Mouse (Mus musculus): Measurements from ENCODE around the gene Txndc9. TPM values are rescaled to one million over a fixed set of nuclear protein-coding genes. Genes with fewer than 3 reads are reported as not detected.

Gene Txndc9
- polyA plus RNA-seq, 1 experiment, result 97.5 TPM

GRCm38 (mm10) chr1:38014551-38015203, 17.0 kb upstream of the Txndc9 start:
- Histone ChIP-seq H3K27me3 (ENCODE audit: control insufficient read depth, insufficient read depth, low read length, poor library complexity, severe bottlenecking) (no peaks in the 10 kb centered on the region), H3K4me3 (ENCODE audit: low read depth, low read length) (no peak overlapping the region), H3K27ac (ENCODE audit: insufficient read depth, low read length) (no peak overlapping the region), H3K36me3 (ENCODE audit: control insufficient read depth, insufficient read depth, low read length, poor library complexity, severe bottlenecking) (peaks cover 18% of the 10 kb centered on the region), H3K9ac (ENCODE audit: low read depth, poor library complexity, severe bottlenecking) (no peak overlapping the region), H3K9me3 (replicated peaks; ENCODE audit: control insufficient read depth, insufficient read depth, low read length, poor library complexity, severe bottlenecking) (no peaks in the 10 kb centered on the region), H3K4me1 (ENCODE audit: control insufficient read depth, insufficient read depth, low read length) (no peaks in the 10 kb centered on the region)
- TF ChIP-seq POLR2A (IDR thresholded peaks at IDR 0.05; ENCODE audit: insufficient read depth, low read length) (no peak), CTCF (IDR thresholded peaks at IDR 0.05; ENCODE audit: low read depth, low read length) (no peak), EP300 (IDR thresholded peaks at IDR 0.05; ENCODE audit: insufficient read depth, low read depth, low read length) (no peak)

GRCm38 (mm10) chr1:38012509-38012908, 14.8 kb upstream of the Txndc9 start:
- Histone ChIP-seq H3K4me1 (ENCODE audit: control insufficient read depth, insufficient read depth, low read length) (no peaks in the 10 kb centered on the region), H3K36me3 (ENCODE audit: control insufficient read depth, insufficient read depth, low read length, poor library complexity, severe bottlenecking) (no peaks in the 10 kb centered on the region; the same call in 1 of the 2 replicates), H3K27me3 (ENCODE audit: control insufficient read depth, insufficient read depth, low read length, poor library complexity, severe bottlenecking) (no peaks in the 10 kb centered on the region), H3K9ac (ENCODE audit: low read depth, poor library complexity, severe bottlenecking) (no peak overlapping the region), H3K27ac (ENCODE audit: insufficient read depth, low read length) (no peak overlapping the region), H3K9me3 (replicated peaks; ENCODE audit: control insufficient read depth, insufficient read depth, low read length, poor library complexity, severe bottlenecking) (no peaks in the 10 kb centered on the region), H3K4me3 (ENCODE audit: low read depth, low read length) (no peak overlapping the region)
- no peak for TF ChIP-seq POLR2A (IDR thresholded peaks at IDR 0.05; ENCODE audit: insufficient read depth, low read length)
- no peak for TF ChIP-seq CTCF (IDR thresholded peaks at IDR 0.05; ENCODE audit: low read depth, low read length)
- TF ChIP-seq EP300 (IDR thresholded peaks at IDR 0.05; ENCODE audit: insufficient read depth, low read depth, low read length), result no peak

GRCm38 (mm10) chr1:38012104-38012503, 14.4 kb upstream of the Txndc9 start:
- H3K27me3 ChIP-seq (ENCODE audit: control insufficient read depth, insufficient read depth, low read length, poor library complexity, severe bottlenecking), result no peaks in the 10 kb centered on the region

GRCm38 (mm10) chr1:38011647-38012046, 14.0 kb upstream of the Txndc9 start:
- H3K27me3 ChIP-seq (ENCODE audit: control insufficient read depth, insufficient read depth, low read length, poor library complexity, severe bottlenecking), result no peaks in the 10 kb centered on the region
- H3K9me3 ChIP-seq (replicated peaks; ENCODE audit: control insufficient read depth, insufficient read depth, low read length, poor library complexity, severe bottlenecking), result no peaks in the 10 kb centered on the region
- TF ChIP-seq CTCF (IDR thresholded peaks at IDR 0.05; ENCODE audit: low read depth, low read length) (no peak), POLR2A (IDR thresholded peaks at IDR 0.05; ENCODE audit: insufficient read depth, low read length) (no peak), EP300 (IDR thresholded peaks at IDR 0.05; ENCODE audit: insufficient read depth, low read depth, low read length) (no peak)

More at GRCm38 (mm10) chr1:38012104-38012503, 14.4 kb upstream of the Txndc9 start:
- H3K4me3 ChIP-seq (ENCODE audit: low read depth, low read length), result no peak overlapping the region
- H3K9ac ChIP-seq (ENCODE audit: low read depth, poor library complexity, severe bottlenecking), result no peak overlapping the region
- TF ChIP-seq CTCF (IDR thresholded peaks at IDR 0.05; ENCODE audit: low read depth, low read length) (no peak), POLR2A (IDR thresholded peaks at IDR 0.05; ENCODE audit: insufficient read depth, low read length) (no peak), EP300 (IDR thresholded peaks at IDR 0.05; ENCODE audit: insufficient read depth, low read depth, low read length) (no peak)
- no peaks in the 10 kb centered on the region for H3K4me1 ChIP-seq (ENCODE audit: control insufficient read depth, insufficient read depth, low read length)
- H3K36me3 ChIP-seq (ENCODE audit: control insufficient read depth, insufficient read depth, low read length, poor library complexity, severe bottlenecking), result no peaks in the 10 kb centered on the region
- H3K9me3 ChIP-seq (replicated peaks; ENCODE audit: control insufficient read depth, insufficient read depth, low read length, poor library complexity, severe bottlenecking), result no peaks in the 10 kb centered on the region
- no peak overlapping the region for H3K27ac ChIP-seq (ENCODE audit: insufficient read depth, low read length)

GRCm38 (mm10) chr1:38006741-38007140, 9.0 kb upstream of the Txndc9 start:
- TF ChIP-seq EP300 (IDR thresholded peaks at IDR 0.05; ENCODE audit: insufficient read depth, low read depth, low read length) (no peak), CTCF (IDR thresholded peaks at IDR 0.05; ENCODE audit: low read depth, low read length) (no peak), POLR2A (IDR thresholded peaks at IDR 0.05; ENCODE audit: insufficient read depth, low read length) (no peak)
- no peaks in the 10 kb centered on the region for H3K27me3 ChIP-seq (ENCODE audit: control insufficient read depth, insufficient read depth, low read length, poor library complexity, severe bottlenecking)
- no peak overlapping the region for H3K27ac ChIP-seq (ENCODE audit: insufficient read depth, low read length)
- no peaks in the 10 kb centered on the region for H3K4me1 ChIP-seq (ENCODE audit: control insufficient read depth, insufficient read depth, low read length)
- H3K9ac ChIP-seq (ENCODE audit: low read depth, poor library complexity, severe bottlenecking), result no peak overlapping the region
- H3K9me3 ChIP-seq (replicated peaks; ENCODE audit: control insufficient read depth, insufficient read depth, low read length, poor library complexity, severe bottlenecking), result no peaks in the 10 kb centered on the region
- H3K4me3 ChIP-seq (ENCODE audit: low read depth, low read length), result no peak overlapping the region
- H3K36me3 ChIP-seq (ENCODE audit: control insufficient read depth, insufficient read depth, low read length, poor library complexity, severe bottlenecking), result no peaks in the 10 kb centered on the region

More at GRCm38 (mm10) chr1:38011647-38012046, 14.0 kb upstream of the Txndc9 start:
- Histone ChIP-seq H3K4me1 (ENCODE audit: control insufficient read depth, insufficient read depth, low read length) (no peaks in the 10 kb centered on the region), H3K27ac (ENCODE audit: insufficient read depth, low read length) (no peak overlapping the region), H3K36me3 (ENCODE audit: control insufficient read depth, insufficient read depth, low read length, poor library complexity, severe bottlenecking) (no peaks in the 10 kb centered on the region), H3K9ac (ENCODE audit: low read depth, poor library complexity, severe bottlenecking) (no peak overlapping the region), H3K4me3 (ENCODE audit: low read depth, low read length) (no peak overlapping the region)

- H3K27me3 ChIP-seq (ENCODE audit: control insufficient read depth, insufficient read depth, low read length, poor library complexity, severe bottlenecking), result no peaks in the 10 kb centered on the region
- TF ChIP-seq CTCF (IDR thresholded peaks at IDR 0.05; ENCODE audit: low read depth, low read length), result no peak
- no peak for TF ChIP-seq POLR2A (IDR thresholded peaks at IDR 0.05; ENCODE audit: insufficient read depth, low read length)
- no peak for TF ChIP-seq EP300 (IDR thresholded peaks at IDR 0.05; ENCODE audit: insufficient read depth, low read depth, low read length)
- H3K9ac ChIP-seq (ENCODE audit: low read depth, poor library complexity, severe bottlenecking), result no peak overlapping the region
- H3K36me3 ChIP-seq (ENCODE audit: control insufficient read depth, insufficient read depth, low read length, poor library complexity, severe bottlenecking), result no peaks in the 10 kb centered on the region
- H3K4me3 ChIP-seq (ENCODE audit: low read depth, low read length), result no peak overlapping the region
- no peak overlapping the region for H3K27ac ChIP-seq (ENCODE audit: insufficient read depth, low read length)
- peaks cover 2% of the 10 kb centered on the region for H3K4me1 ChIP-seq (ENCODE audit: control insufficient read depth, insufficient read depth, low read length)
- no peaks in the 10 kb centered on the region for H3K9me3 ChIP-seq (replicated peaks; ENCODE audit: control insufficient read depth, insufficient read depth, low read length, poor library complexity, severe bottlenecking)
Observed at GRCm38 (mm10) chr1:38003046-38003445, 5.4 kb upstream of the Txndc9 start.
